In genomic region chr1:59321076-59321879, GRCm38 (mm10) we compare ENCODE assay signal across 14 mouse cellular contexts.
A peak's percentile ranks its signal among the peaks of the same experiment; 100 is the strongest.
DNase-seq lines count a peak whose midpoint lies in the region; ATAC-seq and TF ChIP-seq lines count a peak whose summit lies in the region.
"Had no signal": no experiment of that assay in that cellular context is flagged by ENCODE, and none has a peak within 500 bp of the region (broad histone marks: within the 10 kb centered on the region; RNA-seq: fewer than 3 reads in every experiment).

No protein-coding gene starts in this region.

- TF ChIP-seq EP300 in stomach, postnatal 0 days (optimal IDR thresholded peaks at IDR 0.05) = no peak

- TF ChIP-seq CTCF in stomach, postnatal 0 days (IDR thresholded peaks at IDR 0.05; ENCODE audit: low read depth) = no peak

- WGBS in hindbrain, embryonic 15.5 days = 78% methylated on average over 9 of the region's 9 CpGs
- WGBS in hindbrain, embryonic 11.5 days = 73% methylated on average over 9 of the region's 9 CpGs
- 38% methylated on average over 9 of the region's 9 CpGs for WGBS in lung, embryonic 16.5 days
- 28% methylated on average over 9 of the region's 9 CpGs for WGBS in liver, embryonic 13.5 days (ENCODE audit: insufficient replicate concordance)
- WGBS in stomach, postnatal 0 days = 58% methylated on average over 9 of the region's 9 CpGs

- no peaks in the 10 kb centered on the region for H3K9me3 ChIP-seq in hindbrain, embryonic 15.5 days
- H3K9me3 ChIP-seq in hindbrain, embryonic 11.5 days (ENCODE audit: control insufficient read depth, low read length) = no peaks in the 10 kb centered on the region
- no peaks in the 10 kb centered on the region for H3K9me3 ChIP-seq in lung, embryonic 16.5 days (ENCODE audit: control insufficient read depth, low read length)
- H3K9me3 ChIP-seq in liver, embryonic 13.5 days (replicated peaks) = no peaks in the 10 kb centered on the region
- no peaks in the 10 kb centered on the region for H3K9me3 ChIP-seq in stomach, postnatal 0 days (ENCODE audit: control insufficient read depth, low read length)

- H3K4me2 ChIP-seq in hindbrain, embryonic 15.5 days = no peak overlapping the region
- no peak overlapping the region for H3K4me2 ChIP-seq in hindbrain, embryonic 11.5 days (replicated peaks; ENCODE audit: low read depth, low read length)
- no peak overlapping the region for H3K4me2 ChIP-seq in lung, embryonic 16.5 days (ENCODE audit: low read depth, low read length)
- H3K4me2 ChIP-seq in liver, embryonic 13.5 days = no peak overlapping the region
- no peak overlapping the region for H3K4me2 ChIP-seq in stomach, postnatal 0 days (replicated peaks; ENCODE audit: low read depth)

- H3K27me3 ChIP-seq in hindbrain, embryonic 15.5 days = 0 out of 2 replicates have a peak, but pooled peaks cover 3% of the 10 kb centered on the region
- no peaks in the 10 kb centered on the region for H3K27me3 ChIP-seq in hindbrain, embryonic 11.5 days (ENCODE audit: control insufficient read depth, insufficient read depth, low read length)
- no peaks in the 10 kb centered on the region for H3K27me3 ChIP-seq in lung, embryonic 16.5 days (ENCODE audit: control insufficient read depth, insufficient read depth, low read depth, low read length)
- no peaks in the 10 kb centered on the region for H3K27me3 ChIP-seq in liver, embryonic 13.5 days
- H3K27me3 ChIP-seq in stomach, postnatal 0 days (ENCODE audit: control insufficient read depth, insufficient read depth, low read length) = no peaks in the 10 kb centered on the region

- DNase-seq in hindbrain, embryonic 11.5 days (ENCODE audit: low spot score) = no peak
- DNase-seq in lung, postnatal 14 days = no peak
- DNase-seq in liver, embryonic 13.5 days = no peak
- no peak for DNase-seq in stomach, postnatal 0 days (ENCODE audit: low spot score)
- no peak for DNase-seq in adrenal gland, postnatal 36 days
- no peak for DNase-seq in cerebellum, adult 9-10 months
- DNase-seq: cerebellum, postnatal 25 days; spleen, adult 18-20 months; thymus, postnatal 14 days had no signal

- no peak for ATAC-seq in hindbrain, embryonic 15.5 days (ENCODE audit: low FRiP score, low read depth)
- ATAC-seq in hindbrain, embryonic 11.5 days (ENCODE audit: low FRiP score) = no peak
- peak; percentile 63 for ATAC-seq in lung, embryonic 16.5 days (ENCODE audit: low read depth)
- ATAC-seq in liver, embryonic 13.5 days (ENCODE audit: low read depth) = no peak
- peak; percentile 45; the same call in 1 of the 2 replicates for ATAC-seq in stomach, postnatal 0 days (ENCODE audit: low FRiP score, low TSS enrichment)
- ATAC-seq: intestine, postnatal 0 days had no signal

- no peaks in the 10 kb centered on the region for H3K36me3 ChIP-seq in hindbrain, embryonic 15.5 days
- no peaks in the 10 kb centered on the region for H3K36me3 ChIP-seq in hindbrain, embryonic 11.5 days (ENCODE audit: control insufficient read depth, insufficient read depth, low read length)
- no peaks in the 10 kb centered on the region for H3K36me3 ChIP-seq in lung, embryonic 16.5 days (ENCODE audit: control insufficient read depth, insufficient read depth, low read length)
- H3K36me3 ChIP-seq in liver, embryonic 13.5 days = no peaks in the 10 kb centered on the region
- H3K36me3 ChIP-seq in stomach, postnatal 0 days (ENCODE audit: control insufficient read depth, insufficient read depth, low read length) = no peaks in the 10 kb centered on the region

- H3K4me1 ChIP-seq in hindbrain, embryonic 15.5 days (replicated peaks) = peaks cover 11% of the 10 kb centered on the region
- H3K4me1 ChIP-seq in hindbrain, embryonic 11.5 days (replicated peaks; ENCODE audit: control insufficient read depth, insufficient read depth, low read length) = peaks cover 2% of the 10 kb centered on the region; the same call in 1 of the 2 replicates
- H3K4me1 ChIP-seq in lung, embryonic 16.5 days (replicated peaks; ENCODE audit: control insufficient read depth, insufficient read depth, low read length) = peaks cover 17% of the 10 kb centered on the region
- peaks cover 24% of the 10 kb centered on the region for H3K4me1 ChIP-seq in liver, embryonic 13.5 days (replicated peaks)
- H3K4me1 ChIP-seq in stomach, postnatal 0 days (replicated peaks; ENCODE audit: control insufficient read depth, insufficient read depth) = no peaks in the 10 kb centered on the region

- no peak overlapping the region for H3K4me3 ChIP-seq in hindbrain, embryonic 15.5 days
- no peak overlapping the region for H3K4me3 ChIP-seq in hindbrain, embryonic 11.5 days (ENCODE audit: low read depth, low read length)
- H3K4me3 ChIP-seq in lung, embryonic 16.5 days (ENCODE audit: low read length) = no peak overlapping the region
- no peak overlapping the region for H3K4me3 ChIP-seq in liver, embryonic 13.5 days (replicated peaks)
- no peak overlapping the region for H3K4me3 ChIP-seq in stomach, postnatal 0 days (ENCODE audit: low read depth, low read length)
- H3K4me3 ChIP-seq: megakaryocyte, embryonic 14.5 days; myocyte had no signal

- no peak overlapping the region for H3K9ac ChIP-seq in hindbrain, embryonic 15.5 days
- no peak overlapping the region for H3K9ac ChIP-seq in hindbrain, embryonic 11.5 days (ENCODE audit: low read depth, low read length)
- no peak overlapping the region for H3K9ac ChIP-seq in lung, embryonic 16.5 days (ENCODE audit: low read length)
- no peak overlapping the region for H3K9ac ChIP-seq in liver, embryonic 13.5 days
- H3K9ac ChIP-seq in stomach, postnatal 0 days (ENCODE audit: low read length) = no peak overlapping the region

- peak overlapping the region; percentile 28; the same call in 1 of the 2 replicates for H3K27ac ChIP-seq in hindbrain, embryonic 15.5 days (replicated peaks)
- no peak overlapping the region for H3K27ac ChIP-seq in hindbrain, embryonic 11.5 days (ENCODE audit: low read depth, low read length)
- peak overlapping the region; percentile 65 for H3K27ac ChIP-seq in lung, embryonic 16.5 days (ENCODE audit: low read length)
- H3K27ac ChIP-seq in liver, embryonic 13.5 days = peak overlapping the region; percentile 65
- no peak overlapping the region for H3K27ac ChIP-seq in stomach, postnatal 0 days (replicated peaks)

Comparison
In these comparisons a context has a peak if more than half of its experiments do, and no peak if none do; other contexts are left out.
1. H3K27ac ChIP-seq: peak in hindbrain, embryonic 15.5 days (single experiment), lung, embryonic 16.5 days (single experiment) and liver, embryonic 13.5 days (single experiment); none in hindbrain, embryonic 11.5 days (single experiment) and stomach, postnatal 0 days (single experiment).
2. ATAC-seq: peak in lung, embryonic 16.5 days (single experiment) and stomach, postnatal 0 days (single experiment); none in hindbrain, embryonic 15.5 days (single experiment), hindbrain, embryonic 11.5 days (single experiment) and liver, embryonic 13.5 days (single experiment).